Mouse (Mus musculus) embryonic facial prominence, embryonic 11.5 days (tissue): ENCODE data around the gene 4933428G20Rik. TPM values are rescaled to one million over a fixed set of nuclear protein-coding genes. Genes with fewer than 3 reads are reported as not detected.

Experiments used
- ATAC-seq: fragments of 200-750 bp; cut with Nextera tagmentation; replicated peaks from 2 replicates; pipeline ENCODE4 v1.8.0; 2017; ENCODE audit warnings: low read depth; ENCODE audit not compliant: insufficient number of reproducible peaks, low FRiP score, low TSS enrichment
- DNase-seq: peaks from one replicate; pipeline ENCODE4 v3.0.0-alpha.2; 2015; ENCODE audit warnings: low spot score
- H3K27ac ChIP-seq: fragments of 300-500 bp; sonication (generic); replicated peaks from 2 replicates; pipeline ENCODE4 v1.5.1; 2014; ENCODE audit warnings: mild to moderate bottlenecking, low read depth, low read length, control low read depth
- H3K27me3 ChIP-seq: fragments of 300-500 bp; sonication (generic); 2 replicates; pipeline ENCODE4 v1.6.1; 2014; ENCODE audit warnings: mild to moderate bottlenecking, low read length, moderate library complexity, mixed read lengths; ENCODE audit not compliant: control insufficient read depth, insufficient read depth
- H3K36me3 ChIP-seq: fragments of 300-500 bp; sonication (generic); replicated peaks from 2 replicates; pipeline ENCODE4 v1.6.1; 2014; ENCODE audit warnings: low read depth, mild to moderate bottlenecking, low read length, moderate library complexity, mixed read lengths; ENCODE audit not compliant: control insufficient read depth, insufficient read depth
- H3K4me1 ChIP-seq: fragments of 300-500 bp; sonication (generic); 2 replicates; pipeline ENCODE4 v1.6.1; 2014; ENCODE audit warnings: low read length, mixed read lengths; ENCODE audit not compliant: control insufficient read depth, insufficient read depth
- H3K4me2 ChIP-seq: fragments of 300-500 bp; sonication (generic); 2 replicates; pipeline ENCODE4 v1.6.1; 2014; ENCODE audit warnings: low read depth, mild to moderate bottlenecking, control low read depth, low read length, moderate library complexity
- H3K4me3 ChIP-seq: fragments of 300-500 bp; sonication (generic); 2 replicates; pipeline ENCODE4 v1.5.1; 2014; ENCODE audit warnings: low read depth, low read length, control low read depth
- H3K9ac ChIP-seq: fragments of 300-500 bp; sonication (generic); replicated peaks from 2 replicates; pipeline ENCODE4 v1.6.1; 2014; ENCODE audit warnings: mild to moderate bottlenecking, control low read depth, low read length
- H3K9me3 ChIP-seq: fragments of 300-500 bp; sonication (generic); replicated peaks from 2 replicates; pipeline ENCODE4 v1.6.1; 2016; ENCODE audit warnings: mild to moderate bottlenecking, low read length, inconsistent platforms, mixed read lengths; ENCODE audit not compliant: control insufficient read depth
- WGBS: fragments of 180-500 bp; shearing (Covaris S2); extraction: QIAGEN DNeasy Blood & Tissue Kit; methylation state at CpG from one replicate; pipeline ENCODE4 v1.1.7; 2014; 5-methylcytosine and 5-hydroxymethylcytosine counted together
- polyA plus RNA-seq: library from polyadenylated mRNA; unstranded; fragments of >200 nt; fragmentation: Nextera tagmentation; extraction: Ambion mirVana; gene quantifications from 2 replicates; pipeline ENCODE4 v1.2.1, GENCODE M21; 2014

The 4933428G20Rik gene
- polyA plus RNA-seq, 1 experiment from 2014 or later: not detected

DNA sequence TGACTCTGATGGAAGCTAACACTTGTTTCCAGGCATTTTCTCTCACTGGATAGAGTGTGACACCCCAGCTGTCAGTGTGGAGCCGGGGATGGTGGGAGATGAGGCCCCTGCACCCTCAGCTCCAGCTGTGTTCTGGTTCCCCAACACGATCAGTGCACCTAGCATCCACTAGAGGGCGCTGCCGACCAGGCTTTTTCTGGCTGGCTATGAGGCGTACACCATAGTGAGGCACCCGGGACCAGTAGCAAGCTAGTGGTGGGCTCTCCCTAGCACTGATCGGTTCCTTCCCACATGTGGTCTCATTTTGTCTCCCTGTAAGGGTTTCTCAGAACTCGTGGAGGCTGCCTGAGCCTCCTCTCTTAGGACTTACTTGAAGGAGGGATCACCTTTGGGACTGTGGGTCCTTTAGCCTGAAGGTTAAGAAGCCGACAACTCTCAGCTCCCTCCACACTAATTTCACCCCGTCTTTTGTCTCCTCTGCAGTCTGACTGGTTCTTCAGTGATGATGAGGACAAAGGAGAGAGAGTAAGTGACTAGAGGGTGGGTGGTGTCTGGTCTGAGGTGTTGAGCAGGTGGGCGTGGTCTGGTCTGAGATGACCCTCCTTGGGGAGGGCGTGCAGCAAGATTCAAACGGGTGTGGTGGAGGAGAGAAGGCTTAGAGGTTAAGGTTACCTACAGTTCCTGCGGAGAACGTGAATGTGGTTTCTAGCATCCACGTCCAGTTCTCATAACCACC is 10.4 kb downstream of the 4933428G20Rik start:
- DNase-seq: peak; percentile 88
- Histone ChIP-seq H3K9ac (no peak overlapping the region), H3K27ac (no peak overlapping the region), H3K36me3 (peaks cover 3% of the 10 kb centered on the region), H3K4me2 (no peak overlapping the region), H3K4me1 (no peaks in the 10 kb centered on the region), H3K9me3 (no peaks in the 10 kb centered on the region), H3K4me3 (no peak overlapping the region), H3K27me3 (no peaks in the 10 kb centered on the region)
- peak; percentile 70 for ATAC-seq
- 27% methylated on average over 16 of the region's 16 CpGs for WGBS

DNA sequence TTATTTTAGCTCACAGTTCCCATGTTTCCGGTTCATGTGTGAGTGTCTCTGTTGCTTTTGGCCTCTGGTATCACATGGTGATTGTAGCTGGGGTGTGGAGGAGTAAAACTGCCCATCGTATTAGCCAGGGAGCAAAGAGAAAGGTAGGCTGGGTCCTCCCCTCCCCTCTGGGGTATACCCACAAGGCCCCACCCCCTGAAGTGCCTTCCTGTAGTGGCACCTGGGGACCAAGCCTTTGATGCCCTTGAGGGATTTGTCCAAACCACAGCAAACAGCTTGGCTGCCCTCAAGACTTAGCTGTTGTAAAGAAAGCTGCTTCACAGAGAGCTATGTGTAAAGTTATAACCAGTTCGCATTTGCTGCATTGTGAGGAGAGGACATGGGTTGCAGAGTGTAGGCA is 12.5 kb downstream of the 4933428G20Rik start:
- whole genome bisulfite sequencing: 72% methylated on average over 3 of the region's 3 CpGs
- Histone ChIP-seq H3K4me1 (no peaks in the 10 kb centered on the region), H3K4me3 (no peak overlapping the region)

GRCm38 (mm10) chr11:97485661-97486060 is 14.5 kb downstream of the 4933428G20Rik start:
- Histone ChIP-seq H3K4me2 (no peak overlapping the region), H3K9me3 (no peaks in the 10 kb centered on the region), H3K27ac (no peak overlapping the region), H3K4me1 (no peaks in the 10 kb centered on the region), H3K9ac (no peak overlapping the region), H3K4me3 (no peak overlapping the region), H3K36me3 (no peaks in the 10 kb centered on the region), H3K27me3 (no peaks in the 10 kb centered on the region)
- DNase-seq: no peak
- WGBS: 86% methylated on average over 8 of the region's 8 CpGs
- ATAC-seq: no peak

More for the DNA sequence above, 12.5 kb downstream of the 4933428G20Rik start:
- Histone ChIP-seq H3K4me2 (no peak overlapping the region), H3K9ac (no peak overlapping the region), H3K27ac (no peak overlapping the region), H3K27me3 (no peaks in the 10 kb centered on the region), H3K9me3 (no peaks in the 10 kb centered on the region), H3K36me3 (peaks cover 3% of the 10 kb centered on the region)
- no peak for ATAC-seq
- DNase-seq: no peak

DNA sequence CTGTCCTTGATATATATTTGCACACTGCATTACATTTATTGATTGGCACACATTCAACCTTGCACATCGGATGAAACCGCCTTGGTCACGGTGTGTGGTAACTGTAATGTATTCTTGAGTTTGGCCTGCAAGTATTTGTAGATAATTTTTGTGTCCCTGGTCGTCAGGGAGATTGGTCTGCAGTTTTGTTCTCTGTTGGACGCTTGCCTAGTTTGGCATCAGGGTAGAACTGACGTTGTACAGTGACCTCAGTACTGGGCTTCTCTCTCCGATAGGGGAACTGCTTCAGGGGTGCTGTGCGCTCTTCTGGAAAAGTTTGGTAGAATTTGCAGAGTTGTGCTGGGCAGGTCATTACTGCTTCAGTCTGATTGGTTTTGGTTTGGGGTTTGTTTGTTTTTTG is 20.3 kb downstream of the 4933428G20Rik start:
- no peak overlapping the region for H3K27ac ChIP-seq
- ATAC-seq: no peak
- no peaks in the 10 kb centered on the region for H3K27me3 ChIP-seq
- no peak overlapping the region for H3K9ac ChIP-seq
- H3K4me2 ChIP-seq: no peak overlapping the region
- no peaks in the 10 kb centered on the region for H3K4me1 ChIP-seq
- no peak for DNase-seq
- H3K36me3 ChIP-seq: peaks cover 3% of the 10 kb centered on the region; the same call in 1 of the 2 replicates
- no peak overlapping the region for H3K4me3 ChIP-seq
- H3K9me3 ChIP-seq: no peaks in the 10 kb centered on the region
- WGBS: 88% methylated on average over 8 of the region's 8 CpGs

DNA sequence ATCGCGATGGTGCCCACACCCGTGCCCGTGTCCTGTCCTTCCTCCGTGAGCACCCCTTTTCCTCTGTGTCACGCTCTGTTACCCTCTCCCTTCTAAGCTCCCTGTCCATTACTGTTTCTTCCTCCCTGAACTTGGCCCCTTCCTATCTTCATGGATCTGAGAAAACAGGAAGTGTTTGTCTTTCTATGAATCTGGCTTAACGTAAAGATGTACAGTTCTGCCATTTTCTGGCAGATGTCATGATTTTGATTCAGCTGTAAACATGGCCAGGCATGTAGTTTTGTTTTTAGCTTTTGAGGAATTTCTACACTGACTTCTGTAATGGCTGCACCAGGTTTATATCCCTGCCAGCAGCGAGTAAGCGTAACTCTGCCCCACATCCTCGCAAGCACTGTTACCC is 21.1 kb downstream of the 4933428G20Rik start:
- H3K27me3 ChIP-seq: no peaks in the 10 kb centered on the region
- no peak overlapping the region for H3K4me3 ChIP-seq
- DNase-seq (no peak), ATAC-seq (no peak)
- WGBS: 93% methylated on average over 10 of the region's 10 CpGs
- no peaks in the 10 kb centered on the region for H3K9me3 ChIP-seq
- no peaks in the 10 kb centered on the region for H3K4me1 ChIP-seq
- H3K9ac ChIP-seq: no peak overlapping the region
- peaks cover 3% of the 10 kb centered on the region; the same call in 1 of the 2 replicates for H3K36me3 ChIP-seq
- no peak overlapping the region for H3K4me2 ChIP-seq
- no peak overlapping the region for H3K27ac ChIP-seq

- DNase-seq (no peak), ATAC-seq (no peak)
- no peaks in the 10 kb centered on the region for H3K27me3 ChIP-seq
- H3K27ac ChIP-seq: no peak overlapping the region
- H3K4me3 ChIP-seq: no peak overlapping the region
- H3K9me3 ChIP-seq: no peaks in the 10 kb centered on the region
- H3K4me2 ChIP-seq: no peak overlapping the region
- H3K4me1 ChIP-seq: no peaks in the 10 kb centered on the region
- H3K36me3 ChIP-seq: peaks cover 3% of the 10 kb centered on the region; the same call in 1 of the 2 replicates
- H3K9ac ChIP-seq: no peak overlapping the region
- 89% methylated on average over 6 of the region's 6 CpGs for WGBS
These were observed 21.8 kb downstream of the 4933428G20Rik start for GRCm38 (mm10) chr11:97478345-97478744.

- Histone ChIP-seq H3K27me3 (no peaks in the 10 kb centered on the region), H3K4me2 (no peak overlapping the region), H3K27ac (no peak overlapping the region), H3K4me3 (no peak overlapping the region), H3K36me3 (peaks cover 3% of the 10 kb centered on the region; the same call in 1 of the 2 replicates), H3K9ac (no peak overlapping the region), H3K4me1 (no peaks in the 10 kb centered on the region), H3K9me3 (no peaks in the 10 kb centered on the region)
- DNase-seq (no peak), ATAC-seq (no peak)
- 82% methylated on average over 7 of the region's 7 CpGs for WGBS
These were observed 22.7 kb downstream of the 4933428G20Rik start for GRCm38 (mm10) chr11:97477431-97477830.

DNA sequence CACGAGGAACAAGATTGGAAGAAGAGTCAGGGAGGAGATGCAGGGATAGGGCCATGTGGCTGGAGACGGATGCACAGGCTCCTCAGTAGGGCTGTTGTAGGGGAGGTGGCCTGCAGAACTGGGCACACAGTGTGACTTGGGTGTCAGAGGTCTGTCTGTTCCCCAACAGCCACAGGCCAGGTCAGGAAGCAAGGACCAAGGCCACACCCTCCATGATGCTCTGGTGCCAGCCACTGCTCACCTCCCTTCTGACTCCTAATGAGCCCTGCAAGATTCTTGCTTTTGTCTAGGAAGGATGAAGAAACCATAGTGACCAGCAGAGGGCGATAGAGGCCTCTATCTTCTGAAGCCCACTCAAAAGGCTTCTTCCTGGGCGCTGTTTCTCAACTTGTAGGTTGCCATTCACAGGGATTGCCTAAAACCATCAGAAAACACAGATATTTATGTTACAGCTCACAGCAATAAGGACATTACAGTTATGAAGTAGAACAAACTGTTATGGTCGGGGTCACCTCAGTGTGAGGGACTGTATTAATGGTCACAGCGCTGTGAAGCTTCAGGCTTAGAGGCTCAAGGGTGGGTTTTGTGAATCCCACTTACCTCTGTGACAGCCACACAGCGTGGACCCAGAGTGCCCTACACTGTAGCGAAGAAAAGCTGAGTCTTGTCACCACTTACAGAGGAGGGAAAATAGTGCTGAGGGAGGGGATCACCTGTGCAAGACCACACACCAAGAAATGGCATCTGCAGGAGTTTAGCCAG is 23.6 kb downstream of the 4933428G20Rik start:
- Histone ChIP-seq H3K27ac (no peak overlapping the region), H3K9me3 (no peaks in the 10 kb centered on the region), H3K27me3 (no peaks in the 10 kb centered on the region), H3K36me3 (peaks cover 3% of the 10 kb centered on the region; the same call in 1 of the 2 replicates), H3K9ac (0 out of 2 replicates have a peak overlapping the region, but pooled peaks have one; percentile 18), H3K4me3 (no peak overlapping the region), H3K4me2 (no peak overlapping the region), H3K4me1 (no peaks in the 10 kb centered on the region)
- DNase-seq: peak; percentile 86
- ATAC-seq: 0 out of 2 replicates have a peak, but pooled peaks have one; percentile 37
- WGBS: 62% methylated on average over 8 of the region's 8 CpGs
